Mouse (Mus musculus) thymus, postnatal 0 days (tissue): ENCODE measurements around the gene Frem2. TPM values are rescaled to one million over a fixed set of nuclear protein-coding genes. Genes with fewer than 3 reads are reported as not detected.

Experiments
- DNase-seq: peaks from one replicate; pipeline ENCODE4 v3.0.0-alpha.2; 2015; ENCODE audit warnings: low spot score
- polyA plus RNA-seq: library from polyadenylated mRNA; unstranded; fragments of >200 nt; fragmentation: Nextera tagmentation; extraction: Ambion mirVana; gene quantifications from 2 replicates; pipeline ENCODE4 v1.2.1, GENCODE M21; 2015

Frem2 gene
- polyA plus RNA-seq, 1 experiment from 2014 or later = 2.6 TPM

- no peak for DNase-seq
Observed at GRCm38 (mm10) chr3:53620978-53621377, 36.2 kb downstream of the Frem2 start.

GRCm38 (mm10) chr3:53620355-53620754 is 36.8 kb downstream of the Frem2 start:
- no peak for DNase-seq

GRCm38 (mm10) chr3:53611106-53611505 is 46.0 kb downstream of the Frem2 start:
- no peak for DNase-seq

GRCm38 (mm10) chr3:53609851-53610250 is 47.3 kb downstream of the Frem2 start:
- DNase-seq = no peak

GRCm38 (mm10) chr3:53600140-53600539 is 57.0 kb downstream of the Frem2 start:
- no peak for DNase-seq

GRCm38 (mm10) chr3:53599315-53599714 is 57.8 kb downstream of the Frem2 start:
- no peak for DNase-seq

- no peak for DNase-seq
Observed at GRCm38 (mm10) chr3:53598153-53598800, 58.9 kb downstream of the Frem2 start.

- no peak for DNase-seq
Observed at GRCm38 (mm10) chr3:53594471-53594870, 62.7 kb downstream of the Frem2 start.

GRCm38 (mm10) chr3:53593718-53594117 is 63.4 kb downstream of the Frem2 start:
- DNase-seq = no peak

GRCm38 (mm10) chr3:53592036-53592435 is 65.1 kb downstream of the Frem2 start:
- DNase-seq = no peak

- peak; percentile 30 for DNase-seq
Observed at GRCm38 (mm10) chr3:53590139-53590621, 67.0 kb downstream of the Frem2 start.

GRCm38 (mm10) chr3:53583248-53583647 is 73.9 kb downstream of the Frem2 start:
- DNase-seq = no peak

GRCm38 (mm10) chr3:53580596-53581254 is 76.4 kb downstream of the Frem2 start:
- no peak for DNase-seq

- no peak for DNase-seq
Observed at GRCm38 (mm10) chr3:53579121-53579704, 77.9 kb downstream of the Frem2 start.

GRCm38 (mm10) chr3:53576320-53577116 is 80.6 kb downstream of the Frem2 start:
- no peak for DNase-seq

GRCm38 (mm10) chr3:53574123-53574522 is 83.0 kb downstream of the Frem2 start:
- DNase-seq = no peak

GRCm38 (mm10) chr3:53571663-53572062 is 85.5 kb downstream of the Frem2 start:
- DNase-seq = no peak

- no peak for DNase-seq
Observed at GRCm38 (mm10) chr3:53564521-53564920, 92.6 kb downstream of the Frem2 start.

GRCm38 (mm10) chr3:53563746-53564145 is 93.4 kb downstream of the Frem2 start:
- DNase-seq = no peak

GRCm38 (mm10) chr3:53561813-53562212 is 95.3 kb downstream of the Frem2 start:
- DNase-seq = no peak

GRCm38 (mm10) chr3:53559056-53559455 is 98.1 kb downstream of the Frem2 start:
- DNase-seq = no peak

- no peak for DNase-seq
Observed at GRCm38 (mm10) chr3:53558230-53558629, 98.9 kb downstream of the Frem2 start.
